Mouse (Mus musculus) E14TG2a.4 (cell line): Measurements from ENCODE around the gene Ubl4b.

Source experiments
- CTCF ChIP-seq: conservative IDR thresholded peaks from 2 replicates; pipeline ENCODE4 v1.5.1; 2014; ENCODE audit warnings: low read length
- NANOG ChIP-seq: IDR thresholded peaks from 2 replicates; pipeline ENCODE4 v1.6.1; 2014; ENCODE audit warnings: borderline replicate concordance, low read length, mixed read lengths
- POU5F1 ChIP-seq: IDR thresholded peaks from 2 replicates; pipeline ENCODE4 v1.6.1; 2014; ENCODE audit warnings: low read length, borderline replicate concordance

- TF ChIP-seq CTCF (no peak), POU5F1 (no peak), NANOG (no peak)
Measured at GRCm38 (mm10) chr3:107583893-107584292, 29.0 kb upstream of the Ubl4b start.
